Mouse (Mus musculus): ENCODE data around the gene Sorl1.

The Sorl1 gene

DNA sequence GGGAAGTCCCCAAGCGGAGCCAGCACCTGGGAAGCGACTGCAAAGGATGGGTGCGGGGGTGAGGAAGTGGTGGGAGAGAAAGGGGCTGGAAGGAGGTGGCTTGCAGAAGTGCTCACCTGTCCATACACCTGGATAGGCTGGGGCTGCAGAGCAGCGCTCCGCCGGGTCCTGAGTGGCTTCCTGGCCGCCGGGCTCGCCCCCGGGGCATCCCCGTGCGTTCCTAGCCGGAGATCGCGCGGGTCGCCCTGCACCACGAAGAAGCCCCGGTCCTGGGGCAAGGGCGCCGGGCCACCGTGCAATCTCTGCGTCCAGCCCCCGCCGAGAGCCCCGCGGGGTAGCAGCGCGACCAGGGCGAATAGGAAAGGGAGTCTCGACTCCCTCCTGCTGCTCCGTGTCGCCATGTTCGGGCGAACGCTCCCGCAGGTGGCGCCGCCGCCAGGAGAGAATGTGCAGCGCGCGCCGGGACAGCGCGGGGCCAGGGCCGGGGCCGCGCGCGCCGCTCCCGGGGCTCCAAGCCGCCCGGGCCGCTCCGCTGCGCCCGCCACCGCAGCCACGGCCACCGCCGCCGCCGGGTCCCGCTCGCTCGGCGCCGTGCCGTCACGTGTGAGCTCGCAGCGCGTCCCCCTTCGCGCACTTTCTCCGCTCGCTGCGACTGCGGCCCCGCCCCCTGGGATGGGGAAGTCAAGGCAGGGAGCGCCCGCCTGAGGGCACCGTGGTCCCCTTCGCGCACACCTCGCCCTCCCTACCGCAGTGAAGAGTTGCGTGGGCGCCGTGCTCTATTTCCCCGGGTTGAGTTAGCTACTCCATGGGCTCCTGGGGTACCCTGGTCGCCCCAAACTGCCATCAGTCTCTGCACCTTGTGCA, at the start of gene Sorl1:
Gene Sorl1 (minus strand): TSS at position 585 of the 864 bp plus-strand sequence.
- DNase-seq: peak; percentile 85

DNA sequence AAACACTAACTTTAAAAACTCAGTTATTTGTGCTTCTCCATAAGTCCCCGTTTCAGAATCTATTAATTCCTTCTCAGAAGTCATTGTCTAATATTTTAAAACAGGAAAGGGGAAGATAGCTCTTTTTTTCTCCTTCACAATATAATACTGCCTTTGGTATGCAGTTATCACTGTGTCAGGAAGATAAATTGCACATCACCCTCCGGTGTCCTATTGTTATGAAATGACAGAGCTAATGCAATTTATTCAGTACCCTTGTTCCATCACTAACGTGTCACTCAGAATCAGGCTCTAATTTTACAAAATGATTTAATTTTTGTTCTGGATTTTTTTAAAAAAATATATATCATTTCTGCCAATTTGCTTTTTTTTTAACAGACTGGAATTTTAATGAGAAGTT, 49.7 kb upstream of the Sorl1 start:
- no peak for DNase-seq

GRCm38 (mm10) chr9:42169491-42169890, 45.4 kb upstream of the Sorl1 start:
- no peak for DNase-seq

DNA sequence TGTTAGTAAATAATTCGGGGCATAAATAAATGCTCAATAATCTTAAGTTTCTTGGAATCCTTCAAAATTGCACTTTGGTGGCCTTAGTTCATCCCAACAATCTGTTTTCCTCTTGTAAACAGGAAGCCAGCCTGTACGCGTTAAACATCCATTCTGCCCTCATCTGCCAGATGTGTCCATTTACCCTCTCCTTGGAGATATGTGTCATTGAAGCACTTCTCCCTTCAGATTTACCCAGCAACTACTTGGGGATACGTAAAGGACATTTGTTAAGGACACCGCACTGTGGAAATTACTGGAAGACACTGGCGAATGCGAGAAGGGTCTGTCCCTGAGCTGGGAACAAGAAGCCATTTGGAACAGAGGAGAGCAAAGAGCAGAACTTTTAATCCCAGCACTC, 44.9 kb upstream of the Sorl1 start:
- DNase-seq: no peak

- no peak for DNase-seq
These were observed 40.8 kb upstream of the Sorl1 start for GRCm38 (mm10) chr9:42164930-42165329.

DNA sequence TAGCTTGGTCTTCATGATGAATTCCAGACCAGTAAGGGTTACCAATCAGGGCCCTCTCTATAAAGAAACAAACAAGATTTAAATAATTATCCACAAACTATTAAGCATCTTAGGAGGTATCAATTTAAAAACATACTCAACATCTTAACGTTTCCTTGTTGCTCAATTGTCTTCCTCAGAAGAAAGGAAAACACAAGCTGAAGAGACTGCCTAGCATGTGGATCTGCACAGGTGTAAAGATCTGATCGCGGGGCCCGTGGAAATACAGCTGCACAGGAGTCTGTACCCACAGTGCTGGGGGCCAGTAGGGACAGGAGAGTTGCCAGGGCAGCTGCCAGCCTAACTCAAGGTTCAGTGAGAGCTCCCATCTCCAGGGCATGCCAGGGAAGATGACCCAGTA, 38.9 kb upstream of the Sorl1 start:
- no peak for DNase-seq

DNA sequence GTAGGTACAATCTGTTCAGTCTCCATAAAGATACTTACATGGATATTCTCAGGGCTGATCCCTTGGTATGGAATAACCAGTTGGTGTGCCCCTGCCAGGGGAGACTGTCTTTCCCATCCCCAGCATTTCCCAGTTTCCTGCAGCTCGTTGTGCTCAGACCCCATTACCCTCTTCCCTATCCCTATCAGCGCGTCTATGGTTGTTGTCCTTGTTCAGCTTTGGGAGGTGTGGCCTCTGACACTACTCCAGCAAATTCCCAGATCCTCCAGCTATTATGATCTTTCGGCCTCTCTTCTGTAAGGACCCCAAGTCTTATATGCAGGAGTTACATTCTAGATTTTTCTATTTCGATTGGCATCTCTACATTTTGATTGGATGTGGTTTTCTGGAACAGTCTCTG, 35.3 kb upstream of the Sorl1 start:
- DNase-seq: no peak

DNA sequence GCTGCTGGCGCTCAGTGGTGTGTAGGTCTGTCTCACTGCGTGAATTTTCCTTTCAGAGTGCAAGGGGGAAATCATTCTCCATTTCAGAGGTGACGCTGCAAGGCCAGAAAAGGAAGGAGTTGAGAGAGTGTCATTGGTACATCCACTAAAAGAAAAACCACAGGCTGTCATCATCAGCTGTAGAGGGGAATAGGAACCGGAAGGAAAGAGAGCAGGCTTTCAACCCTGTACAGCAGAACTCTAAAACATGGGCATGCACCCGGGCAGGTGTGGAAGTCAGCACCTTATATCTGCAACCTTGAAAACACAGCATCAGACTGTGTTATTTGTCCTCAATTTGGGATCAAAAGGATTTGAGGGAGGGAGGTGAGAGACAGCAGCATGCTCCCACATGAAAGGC, 34.6 kb upstream of the Sorl1 start:
- DNase-seq: no peak

DNA sequence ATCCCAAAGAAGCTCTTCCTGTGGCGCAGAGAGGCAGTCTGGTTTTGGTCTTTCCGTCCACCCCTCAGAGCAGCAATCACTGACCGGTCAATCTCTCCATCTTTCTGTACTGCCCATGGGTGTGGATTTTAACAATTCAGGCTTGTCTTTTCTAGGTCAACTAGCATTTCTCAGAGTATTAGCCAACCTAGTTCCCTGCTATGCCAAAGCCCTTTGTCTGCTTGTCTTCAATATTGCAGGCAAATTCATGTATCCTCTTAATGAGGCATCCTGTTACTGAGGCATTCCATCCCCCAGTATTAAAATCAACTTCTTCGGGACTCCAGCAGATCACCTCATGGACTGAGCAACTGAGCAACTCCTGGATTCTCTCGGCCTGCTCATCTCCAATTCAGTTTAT, 33.9 kb upstream of the Sorl1 start:
- no peak for DNase-seq

- DNase-seq: no peak
These were observed 32.5 kb upstream of the Sorl1 start for GRCm38 (mm10) chr9:42156566-42156965.

DNA sequence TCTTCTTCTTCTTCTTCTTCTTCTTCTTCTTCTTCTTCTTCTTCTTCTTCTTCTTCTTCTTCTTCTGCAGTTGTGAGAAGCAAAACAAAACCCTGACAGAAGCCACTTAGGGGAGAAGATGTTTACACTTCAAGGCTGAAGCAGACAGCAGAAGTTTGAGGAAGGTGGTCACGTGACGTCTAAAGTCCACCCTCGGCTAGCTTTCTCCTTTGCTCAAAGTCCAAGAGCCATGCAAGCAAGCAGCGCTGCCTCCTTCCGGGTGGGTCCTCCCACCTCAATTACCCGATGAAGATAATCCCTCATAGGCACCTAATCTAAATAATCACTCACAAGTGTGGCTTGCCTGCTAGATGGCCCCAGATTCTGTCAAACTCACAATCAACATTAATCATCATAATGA, 30.6 kb upstream of the Sorl1 start:
- DNase-seq: peak; percentile 33

DNA sequence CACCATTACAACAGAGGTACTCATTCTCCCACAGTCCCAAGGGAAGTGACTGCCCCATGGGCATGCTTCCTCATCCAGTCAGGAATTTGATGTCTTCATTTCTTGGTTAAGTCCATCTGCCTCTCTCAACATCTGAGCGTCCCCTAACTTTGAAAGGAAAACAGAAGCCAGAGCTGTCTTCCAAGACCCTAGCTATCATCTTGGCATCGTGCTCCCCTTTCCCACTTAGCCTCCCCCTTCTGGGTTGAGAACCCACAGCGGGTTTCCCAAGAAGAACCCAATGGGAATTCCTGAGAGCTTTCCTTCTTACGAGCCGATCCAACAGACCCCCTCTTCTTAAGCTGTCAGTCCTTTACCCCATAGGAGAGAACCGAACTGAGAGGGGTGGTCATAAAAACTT, 24.7 kb upstream of the Sorl1 start:
- DNase-seq: no peak

GRCm38 (mm10) chr9:42148036-42148435, 23.9 kb upstream of the Sorl1 start:
- no peak for DNase-seq

- DNase-seq: no peak
These were observed 22.4 kb upstream of the Sorl1 start for GRCm38 (mm10) chr9:42146463-42146862.

DNA sequence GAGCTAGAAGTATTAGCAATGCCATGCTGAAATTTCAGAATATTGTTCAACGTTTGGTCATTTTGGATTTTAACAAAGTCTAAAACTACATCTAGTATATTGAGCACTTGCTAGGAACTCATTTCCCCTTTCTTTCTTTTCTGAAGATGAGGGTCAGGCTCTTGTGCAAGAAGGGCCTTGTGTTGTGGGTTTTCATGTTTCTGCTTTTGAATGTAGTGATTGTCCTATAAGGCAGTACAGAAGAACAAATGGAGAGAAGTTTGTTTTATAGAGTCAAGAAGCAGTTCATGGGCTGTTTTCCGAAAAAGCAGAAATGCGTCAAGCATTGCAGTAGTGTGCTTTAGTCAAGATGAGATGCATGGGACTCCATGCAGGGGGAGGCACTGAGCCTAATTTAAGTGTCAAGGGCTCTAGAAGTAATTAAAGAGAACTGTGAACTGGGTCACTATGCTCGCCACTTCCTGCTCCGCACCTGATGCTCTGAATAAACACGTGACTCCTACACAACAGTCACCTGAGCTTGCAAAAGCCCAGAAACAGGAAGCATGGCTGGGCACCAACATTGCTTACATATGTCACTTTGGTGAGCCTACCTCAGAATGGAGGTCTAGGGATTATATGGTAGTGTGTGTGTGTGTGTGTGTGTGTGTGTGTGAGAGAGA, 17.6 kb upstream of the Sorl1 start:
- no peak for DNase-seq

- no peak for DNase-seq
These were observed 14.3 kb upstream of the Sorl1 start for GRCm38 (mm10) chr9:42138248-42138858.

DNA sequence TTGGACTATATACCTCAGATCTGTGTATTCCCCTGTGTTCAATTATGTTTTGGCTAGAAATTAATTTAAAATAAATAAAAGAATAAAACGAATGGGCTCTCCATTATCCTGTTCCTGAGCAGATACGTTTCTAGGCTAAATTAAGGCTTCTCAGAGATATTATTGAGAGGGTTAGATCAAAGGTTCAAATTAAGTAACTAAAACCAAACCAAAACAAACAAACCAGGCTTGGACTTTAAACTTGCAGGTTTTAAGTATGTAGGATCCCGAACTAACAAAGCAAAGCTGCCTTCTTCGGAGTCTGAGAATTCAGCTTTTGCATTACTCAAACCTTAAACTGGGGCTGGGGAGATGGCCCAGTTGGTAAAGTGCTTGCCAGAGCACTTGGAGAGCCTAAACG, 13.5 kb upstream of the Sorl1 start:
- no peak for DNase-seq

- no peak for DNase-seq
These were observed 7.0 kb upstream of the Sorl1 start for GRCm38 (mm10) chr9:42130793-42131760.

DNA sequence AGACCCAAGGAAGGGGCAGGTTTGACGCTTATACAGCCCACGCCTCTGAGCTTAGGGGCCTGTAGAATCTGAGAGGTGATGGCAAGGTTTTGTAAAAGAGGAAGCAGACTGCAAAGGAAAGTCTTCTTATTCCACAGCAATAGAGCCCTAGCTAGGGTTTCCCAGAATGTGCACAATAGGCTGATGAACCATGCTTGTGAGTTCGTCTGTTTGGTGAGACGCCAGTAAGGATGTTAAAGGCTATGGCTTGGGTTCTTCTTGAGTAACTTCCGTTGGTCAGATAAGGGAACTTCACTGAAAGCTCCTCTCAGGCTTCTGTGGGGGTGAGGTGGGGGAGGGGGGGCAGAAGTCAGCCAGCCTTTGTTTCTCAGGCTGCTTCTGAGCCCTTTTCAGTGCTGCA, 3.9 kb upstream of the Sorl1 start:
- DNase-seq: no peak

DNA sequence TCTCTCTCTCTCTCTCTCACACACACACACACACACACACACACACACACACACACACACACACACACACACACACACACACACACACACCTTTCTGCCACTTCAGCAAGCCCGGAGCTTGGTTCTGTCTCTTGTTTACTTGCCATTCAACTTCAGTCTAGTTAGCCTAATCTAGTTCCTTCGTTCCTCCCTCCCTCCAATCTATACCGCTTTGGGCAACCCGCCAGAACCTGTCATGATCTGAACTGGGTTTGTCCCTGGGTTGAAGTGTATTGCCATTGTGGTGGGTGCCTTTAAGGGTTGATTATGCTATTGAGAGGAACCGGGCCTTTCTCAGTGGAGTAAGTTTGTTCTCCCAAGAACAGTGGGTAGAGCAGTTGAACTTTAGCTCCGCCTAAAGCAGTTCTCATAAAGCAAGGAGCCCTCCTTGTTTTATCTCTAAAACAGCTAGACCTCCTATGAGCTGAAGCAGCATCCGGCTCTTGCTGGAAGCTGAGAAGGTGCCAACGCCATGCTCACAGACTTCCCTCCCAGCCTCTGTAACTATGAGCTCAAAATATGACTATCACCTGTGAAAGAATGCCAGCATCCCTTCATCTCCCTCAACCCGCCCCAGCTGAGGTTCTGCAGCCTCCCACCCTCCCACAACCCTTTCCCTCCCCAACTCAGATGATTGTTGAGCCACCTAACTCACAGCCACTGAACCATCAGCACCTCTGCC, 1.3 kb upstream of the Sorl1 start:
- no peak for DNase-seq

GRCm38 (mm10) chr9:42123204-42123603, 893 bp downstream of the Sorl1 start:
- no peak for DNase-seq

DNA sequence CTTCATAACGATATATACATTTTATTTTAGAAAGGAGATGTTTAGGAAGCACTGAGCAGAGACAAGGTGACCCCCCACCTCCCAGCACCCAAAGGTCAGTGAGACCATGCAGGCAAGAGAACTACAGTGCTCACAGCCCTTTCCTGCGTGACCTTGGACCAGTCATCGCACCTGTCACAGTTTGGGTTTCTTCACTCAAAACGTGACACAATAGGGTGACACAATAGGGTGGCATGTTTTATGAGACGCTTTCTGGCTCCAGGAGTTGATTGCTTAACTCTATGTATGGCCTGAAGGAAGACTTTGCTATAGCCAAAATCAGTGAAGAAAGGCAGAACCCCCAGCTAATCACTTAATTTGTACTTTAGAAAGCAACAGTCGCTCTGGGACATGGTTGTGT, 1.7 kb downstream of the Sorl1 start:
- DNase-seq: no peak

All from kidney, postnatal 14 days (tissue).